Mouse (Mus musculus) liver, embryonic 12.5 days (tissue): Measurements from ENCODE around the gene Ppil2. TPM values are rescaled to one million over a fixed set of nuclear protein-coding genes. Genes with fewer than 3 reads are reported as not detected.

Source experiments
- ATAC-seq: fragments of 200-750 bp; cut with Nextera tagmentation; 2 replicates; pipeline ENCODE4 v1.8.0; 2017; ENCODE audit warnings: moderate number of reproducible peaks, mild to moderate bottlenecking, moderate library complexity
- H3K27ac ChIP-seq: fragments of 300-500 bp; sonication (generic); 2 replicates; pipeline ENCODE4 v1.5.1; 2016; ENCODE audit warnings: mild to moderate bottlenecking
- H3K27me3 ChIP-seq: fragments of 300-500 bp; sonication (generic); replicated peaks from 2 replicates; pipeline ENCODE4 v1.6.1; 2016; ENCODE audit warnings: mild to moderate bottlenecking, moderate library complexity
- H3K36me3 ChIP-seq: fragments of 300-500 bp; sonication (generic); 2 replicates; pipeline ENCODE4 v1.6.1; 2016; ENCODE audit warnings: mild to moderate bottlenecking, moderate library complexity
- H3K4me1 ChIP-seq: fragments of 300-500 bp; sonication (generic); 2 replicates; pipeline ENCODE4 v1.6.1; 2016
- H3K4me2 ChIP-seq: fragments of 300-500 bp; sonication (generic); 2 replicates; pipeline ENCODE4 v1.6.1; 2016; ENCODE audit warnings: mild to moderate bottlenecking, moderate library complexity
- H3K4me3 ChIP-seq: fragments of 300-500 bp; sonication (generic); 2 replicates; pipeline ENCODE4 v1.5.1; 2016; ENCODE audit warnings: mild to moderate bottlenecking, moderate library complexity
- H3K9ac ChIP-seq: fragments of 300-500 bp; sonication (generic); 2 replicates; pipeline ENCODE4 v1.6.1; 2016; ENCODE audit warnings: mild to moderate bottlenecking, moderate library complexity
- H3K9me3 ChIP-seq: fragments of 300-500 bp; sonication (generic); replicated peaks from 2 replicates; pipeline ENCODE4 v1.6.1; 2016; ENCODE audit warnings: mild to moderate bottlenecking, moderate library complexity
- WGBS: fragments of 180-500 bp; shearing (Covaris S2); methylation state at CpG from one replicate; pipeline ENCODE4 v1.1.7; 2016; ENCODE audit not compliant: insufficient replicate concordance; 5-methylcytosine and 5-hydroxymethylcytosine counted together
- polyA plus RNA-seq: library from polyadenylated mRNA; unstranded; fragments of >200 nt; fragmentation: Nextera tagmentation; extraction: Ambion mirVana; gene quantifications from 2 replicates; pipeline ENCODE4 v1.2.1, GENCODE M21; 2016

Ppil2 gene
- polyA plus RNA-seq, 1 experiment from 2014 or later = 77.5 TPM

DNA sequence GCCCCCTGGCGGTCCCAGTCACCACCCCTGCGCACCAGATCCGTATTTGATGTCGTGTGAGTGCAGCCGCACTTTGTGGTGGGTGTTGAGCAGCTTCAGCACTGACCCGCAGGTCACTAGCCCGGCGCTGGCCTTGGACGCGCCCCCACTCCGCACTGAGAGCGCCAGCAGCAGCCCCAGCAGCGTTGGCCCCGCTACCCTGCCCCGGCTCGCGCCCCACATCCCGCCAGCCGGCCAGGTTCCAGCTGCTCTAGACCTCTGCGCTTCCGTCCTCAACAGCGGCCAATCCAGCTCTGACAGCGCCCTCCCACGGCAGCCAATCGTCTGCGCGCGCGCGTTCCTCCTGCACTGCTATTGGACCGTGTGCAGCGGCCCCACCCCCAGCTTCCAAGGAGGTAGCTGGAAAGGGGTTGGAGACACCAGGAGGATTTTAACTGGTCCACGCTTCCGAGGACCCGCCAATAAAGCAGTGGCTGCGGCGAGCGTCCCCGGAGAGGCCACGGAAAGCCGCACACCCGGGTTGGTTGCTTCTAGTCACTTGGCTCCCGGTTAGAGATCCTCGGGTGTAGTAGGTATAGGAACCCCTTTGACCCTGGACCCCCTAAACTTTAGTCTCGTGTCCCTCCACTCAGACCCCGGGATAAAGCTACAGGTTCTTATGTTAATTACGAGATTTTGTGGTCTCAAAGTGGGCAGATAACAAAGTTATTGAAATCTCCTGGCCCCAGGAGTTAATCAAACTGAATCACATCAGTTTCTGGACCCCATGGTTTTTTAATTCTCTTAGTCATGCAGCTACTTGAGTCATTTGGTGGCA is 21.2 kb upstream of the Ppil2 start, which contains the start of gene Sdf2l1:
Gene Sdf2l1 (minus strand): TSS at position 295 of the 817 bp plus-strand sequence.
- Histone ChIP-seq H3K9ac (peak within 1 kb of the TSS; percentile 78), H3K27ac (peak within 1 kb of the TSS; percentile 72), H3K9me3 (no peaks in the 10 kb centered on the region), H3K36me3 (peaks cover 6% of the 10 kb centered on the region; the same call in 1 of the 2 replicates), H3K4me1 (peaks cover 20% of the 10 kb centered on the region), H3K4me2 (peak within 1 kb of the TSS; percentile 99), H3K4me3 (peak within 1 kb of the TSS; percentile 70), H3K27me3 (peaks cover 7% of the 10 kb centered on the region; the same call in 1 of the 2 replicates)
- under 1% methylated on average over 47 of the region's 47 CpGs for WGBS
- ATAC-seq = peak; percentile 97

DNA sequence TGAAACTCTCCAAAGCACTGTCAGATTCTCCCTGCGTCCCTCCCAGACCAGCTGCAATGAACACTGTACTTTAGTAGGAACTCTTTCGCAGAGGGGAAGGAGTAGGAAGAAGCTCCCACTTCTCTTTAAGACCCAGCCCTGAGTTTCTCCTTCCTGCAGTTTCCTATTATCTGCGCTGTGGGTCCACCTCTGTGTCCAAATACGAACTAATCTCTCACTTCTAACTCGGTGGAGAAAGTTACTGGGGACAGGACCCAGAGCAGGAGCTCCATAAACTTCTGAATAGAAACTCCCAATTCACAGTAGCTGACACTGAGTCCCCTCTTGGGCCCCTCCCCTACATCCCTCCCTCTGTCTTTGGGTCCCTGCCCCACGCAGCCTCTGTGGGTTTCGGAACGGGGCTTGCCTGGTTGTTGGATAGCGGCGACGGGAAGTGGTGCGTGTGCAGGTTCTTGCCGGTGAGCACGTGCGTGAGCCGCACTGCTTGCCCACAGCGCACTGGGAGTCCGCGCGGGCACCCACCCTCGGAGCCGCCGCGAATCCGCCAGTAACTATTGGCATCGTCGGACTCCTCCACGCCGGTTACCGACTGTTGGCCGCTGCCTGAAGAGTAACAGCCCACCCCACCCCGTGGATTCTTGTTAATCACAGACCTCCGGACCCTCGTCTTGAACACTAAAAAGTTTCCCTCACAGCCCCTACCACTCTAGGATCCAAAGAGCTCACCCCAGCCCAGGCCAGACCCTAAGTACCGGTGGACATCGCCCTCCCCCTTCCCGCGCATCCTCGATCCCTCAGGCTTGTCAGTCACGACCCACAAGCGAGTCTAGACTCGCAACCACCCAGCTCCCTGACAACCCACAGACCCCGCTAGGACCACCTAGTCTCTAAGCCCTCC is 20.4 kb upstream of the Ppil2 start:
- Histone ChIP-seq H3K27ac (peak overlapping the region; percentile 59), H3K4me2 (peak overlapping the region; percentile 99), H3K27me3 (peaks cover 7% of the 10 kb centered on the region; the same call in 1 of the 2 replicates), H3K4me3 (peak overlapping the region; percentile 70), H3K9ac (peak overlapping the region; percentile 78), H3K36me3 (peaks cover 6% of the 10 kb centered on the region; the same call in 1 of the 2 replicates), H3K4me1 (peaks cover 20% of the 10 kb centered on the region), H3K9me3 (no peaks in the 10 kb centered on the region)
- no peak for ATAC-seq
- 3% methylated on average over 43 of the region's 43 CpGs for WGBS

DNA sequence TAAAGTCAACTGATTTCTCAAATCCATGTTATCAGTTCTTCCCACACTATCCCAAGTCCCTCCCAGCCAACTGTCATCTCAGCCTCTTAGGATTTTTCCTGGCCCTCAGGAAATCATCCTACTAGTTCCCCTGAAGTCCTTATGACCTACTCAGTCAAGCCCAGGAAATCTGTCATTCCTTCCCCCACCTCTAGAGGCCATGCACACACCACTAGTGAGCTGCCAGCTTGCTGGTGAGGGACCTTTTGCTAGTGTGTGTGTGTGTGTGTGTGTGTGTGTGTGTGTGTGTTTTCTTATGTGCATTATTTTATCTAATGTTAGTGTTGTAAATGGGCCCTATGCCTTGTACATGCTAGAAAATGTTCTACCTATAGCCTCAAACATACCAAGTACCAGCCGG is 16.2 kb upstream of the Ppil2 start:
- peaks cover 39% of the 10 kb centered on the region for H3K4me1 ChIP-seq

DNA sequence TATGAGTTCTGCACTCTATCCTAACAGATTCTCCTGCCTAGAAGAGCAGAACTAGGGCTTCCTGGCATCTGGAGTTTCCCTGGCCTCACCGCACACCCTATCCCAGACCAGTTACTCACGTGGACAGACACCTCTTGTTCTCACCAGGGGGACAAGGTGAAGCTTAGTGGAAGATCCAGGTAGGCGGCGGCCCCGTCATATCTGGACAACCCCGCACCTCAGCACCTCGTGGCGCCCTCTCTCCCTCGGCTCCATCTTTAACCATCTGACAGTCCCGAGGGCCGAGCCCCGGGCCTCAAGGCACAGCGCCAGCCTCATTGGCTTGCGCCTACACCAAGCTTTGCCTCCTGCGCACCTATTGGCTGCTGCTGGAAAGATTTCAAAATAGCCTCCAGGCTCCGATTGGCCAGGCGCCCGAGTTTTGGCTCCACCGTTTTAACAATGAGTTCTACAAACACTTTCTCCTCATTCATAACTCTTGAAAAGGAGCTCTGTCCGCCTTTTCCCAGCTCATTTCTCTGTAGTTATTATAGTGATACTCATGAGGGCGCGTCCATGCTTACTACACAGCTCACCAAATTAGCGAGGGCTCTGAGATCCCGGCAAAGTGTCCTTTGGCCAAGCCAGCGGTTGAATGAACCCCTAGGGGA is 13.9 kb upstream of the Ppil2 start, which contains the start of gene 2610318N02Rik:
Gene 2610318N02Rik (minus strand): TSS at position 297 of the 650 bp plus-strand sequence.
- Histone ChIP-seq H3K4me3 (peak within 1 kb of the TSS; percentile 63), H3K9ac (peak within 1 kb of the TSS; percentile 66), H3K4me1 (peaks cover 25% of the 10 kb centered on the region), H3K27me3 (no peaks in the 10 kb centered on the region), H3K36me3 (peaks cover 40% of the 10 kb centered on the region), H3K27ac (peak within 1 kb of the TSS; percentile 78), H3K9me3 (no peaks in the 10 kb centered on the region), H3K4me2 (peak within 1 kb of the TSS; percentile 83)
- peak; percentile 97 for ATAC-seq
- under 1% methylated on average over 25 of the region's 25 CpGs for WGBS

More for the DNA sequence above, 16.2 kb upstream of the Ppil2 start:
- no peak overlapping the region for H3K4me2 ChIP-seq
- no peak overlapping the region for H3K27ac ChIP-seq
- no peaks in the 10 kb centered on the region for H3K9me3 ChIP-seq
- 79% methylated on average over 1 of the region's 1 CpGs for WGBS
- no peak overlapping the region for H3K4me3 ChIP-seq
- H3K27me3 ChIP-seq = no peaks in the 10 kb centered on the region
- ATAC-seq = no peak
- H3K36me3 ChIP-seq = peaks cover 17% of the 10 kb centered on the region
- no peak overlapping the region for H3K9ac ChIP-seq

DNA sequence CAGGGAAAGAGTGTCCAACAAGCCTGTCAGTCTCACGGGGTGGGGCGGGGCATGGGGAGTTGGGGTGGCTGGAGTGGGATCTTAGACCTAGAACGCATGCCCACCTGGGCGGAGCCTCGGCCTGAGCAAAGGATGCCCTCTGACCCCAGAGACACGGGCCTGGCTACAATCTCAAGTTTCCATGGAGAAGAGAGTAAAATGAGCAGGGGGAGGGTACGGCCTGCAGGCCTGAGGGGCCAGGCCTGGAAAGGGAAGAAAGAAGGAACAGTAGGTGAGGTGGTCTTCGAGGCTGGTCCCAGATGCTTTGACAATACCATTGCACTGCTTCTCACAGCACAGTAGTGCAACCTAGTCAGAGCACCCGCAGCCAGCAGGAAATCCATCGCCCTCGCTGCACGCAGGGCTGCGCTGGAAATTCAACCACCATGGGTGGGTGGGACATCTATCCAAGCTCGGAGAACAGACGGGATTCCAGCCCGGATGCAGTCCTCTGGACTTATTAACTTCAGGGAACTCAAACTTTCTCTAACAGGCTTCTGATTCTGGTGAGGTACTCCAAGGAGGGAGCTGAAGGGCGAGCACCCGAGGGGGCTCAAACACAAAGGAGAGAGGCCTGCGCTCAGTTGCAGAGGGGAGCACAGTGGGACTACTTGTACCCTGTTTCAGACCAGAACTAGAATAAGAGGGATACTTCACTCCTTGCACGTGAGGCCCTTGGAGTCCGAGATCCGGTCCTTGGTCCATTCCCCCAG is 13.2 kb upstream of the Ppil2 start:
- Histone ChIP-seq H3K27me3 (no peaks in the 10 kb centered on the region), H3K27ac (peak overlapping the region; percentile 55), H3K4me3 (peak overlapping the region; percentile 63), H3K4me2 (peak overlapping the region; percentile 83), H3K9ac (peak overlapping the region; percentile 66), H3K4me1 (peaks cover 25% of the 10 kb centered on the region), H3K9me3 (no peaks in the 10 kb centered on the region), H3K36me3 (peaks cover 40% of the 10 kb centered on the region)
- 7% methylated on average over 22 of the region's 22 CpGs for WGBS
- peak; percentile 7 for ATAC-seq

DNA sequence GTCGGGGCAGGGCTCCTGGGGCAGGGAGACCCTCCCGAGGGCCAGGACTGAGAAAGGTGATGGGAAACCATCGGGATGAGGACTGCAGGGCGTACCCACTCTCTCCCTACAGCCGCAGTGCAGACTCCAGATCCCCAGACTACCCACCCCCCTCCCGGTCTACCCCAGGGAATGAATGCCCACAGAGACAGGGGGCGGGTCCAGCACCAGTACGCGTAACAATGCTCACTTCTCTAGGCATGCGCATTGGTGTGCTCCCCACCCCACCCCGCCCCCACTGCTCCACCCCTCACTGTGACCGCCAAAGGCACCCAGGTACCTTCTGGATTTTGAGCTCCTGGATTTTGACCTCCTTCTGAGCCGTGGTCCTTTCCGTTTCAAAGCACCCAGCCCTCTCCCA is 10.5 kb upstream of the Ppil2 start:
- Histone ChIP-seq H3K27me3 (no peaks in the 10 kb centered on the region), H3K9me3 (no peaks in the 10 kb centered on the region), H3K4me3 (no peak overlapping the region), H3K4me2 (no peak overlapping the region), H3K9ac (no peak overlapping the region), H3K36me3 (peaks cover 64% of the 10 kb centered on the region), H3K27ac (no peak overlapping the region), H3K4me1 (peaks cover 25% of the 10 kb centered on the region)
- no peak for ATAC-seq
- WGBS = 78% methylated on average over 14 of the region's 14 CpGs

DNA sequence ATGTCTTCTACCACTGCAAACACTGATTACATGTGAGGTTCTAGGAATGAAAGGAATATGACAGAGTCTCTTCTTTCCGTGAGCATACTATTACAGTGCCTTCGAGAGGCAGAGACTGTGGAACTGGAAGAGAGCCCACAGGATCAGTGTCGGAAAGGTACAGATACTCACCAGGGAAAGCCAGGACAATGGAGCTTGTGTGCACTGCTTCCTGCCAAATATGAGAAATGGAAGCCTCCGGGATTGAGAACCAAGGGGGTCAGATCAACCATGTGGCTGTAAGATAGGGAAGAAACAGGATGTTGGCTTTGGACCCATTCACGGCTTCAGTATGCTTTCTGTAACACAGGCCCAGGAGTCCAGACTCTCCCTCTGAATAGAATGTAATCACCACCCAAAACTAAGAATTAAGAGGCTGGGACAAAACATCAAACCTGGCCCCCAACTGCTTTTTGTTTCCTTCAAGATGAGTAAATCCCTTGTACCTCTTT is 6.3 kb upstream of the Ppil2 start:
- H3K4me2 ChIP-seq = no peak overlapping the region
- H3K27me3 ChIP-seq = no peaks in the 10 kb centered on the region
- no peak overlapping the region for H3K27ac ChIP-seq
- H3K4me3 ChIP-seq = no peak overlapping the region
- no peaks in the 10 kb centered on the region for H3K4me1 ChIP-seq
- no peak for ATAC-seq
- WGBS = 80% methylated on average over 5 of the region's 5 CpGs
- no peak overlapping the region for H3K9ac ChIP-seq
- H3K9me3 ChIP-seq = no peaks in the 10 kb centered on the region
- H3K36me3 ChIP-seq = peaks cover 87% of the 10 kb centered on the region

DNA sequence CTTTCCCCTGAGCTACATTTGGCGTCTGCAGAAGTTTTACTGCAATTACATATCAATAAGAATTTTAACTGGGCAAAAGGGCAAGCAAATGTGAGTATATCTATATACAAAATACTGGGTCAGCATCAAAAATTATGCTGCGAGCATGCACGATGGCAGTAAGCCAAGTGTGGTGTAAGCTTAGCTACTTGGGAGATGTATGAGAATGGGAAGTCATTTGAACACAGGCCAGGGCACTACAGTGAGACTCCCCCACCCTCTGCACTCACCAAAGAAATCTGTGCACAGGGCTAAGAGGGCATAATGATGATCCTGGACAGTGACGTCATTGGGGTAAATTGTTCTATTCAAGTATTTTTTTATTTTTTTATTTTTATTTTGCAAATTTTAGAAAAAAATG is 6.5 kb downstream of the Ppil2 start:
- peaks cover 92% of the 10 kb centered on the region for H3K36me3 ChIP-seq
- no peak for ATAC-seq
- no peak overlapping the region for H3K4me3 ChIP-seq
- no peak overlapping the region for H3K4me2 ChIP-seq
- peaks cover 2% of the 10 kb centered on the region for H3K4me1 ChIP-seq
- H3K9me3 ChIP-seq = no peaks in the 10 kb centered on the region
- no peaks in the 10 kb centered on the region for H3K27me3 ChIP-seq
- no peak overlapping the region for H3K27ac ChIP-seq
- WGBS = 84% methylated on average over 4 of the region's 4 CpGs
- no peak overlapping the region for H3K9ac ChIP-seq

DNA sequence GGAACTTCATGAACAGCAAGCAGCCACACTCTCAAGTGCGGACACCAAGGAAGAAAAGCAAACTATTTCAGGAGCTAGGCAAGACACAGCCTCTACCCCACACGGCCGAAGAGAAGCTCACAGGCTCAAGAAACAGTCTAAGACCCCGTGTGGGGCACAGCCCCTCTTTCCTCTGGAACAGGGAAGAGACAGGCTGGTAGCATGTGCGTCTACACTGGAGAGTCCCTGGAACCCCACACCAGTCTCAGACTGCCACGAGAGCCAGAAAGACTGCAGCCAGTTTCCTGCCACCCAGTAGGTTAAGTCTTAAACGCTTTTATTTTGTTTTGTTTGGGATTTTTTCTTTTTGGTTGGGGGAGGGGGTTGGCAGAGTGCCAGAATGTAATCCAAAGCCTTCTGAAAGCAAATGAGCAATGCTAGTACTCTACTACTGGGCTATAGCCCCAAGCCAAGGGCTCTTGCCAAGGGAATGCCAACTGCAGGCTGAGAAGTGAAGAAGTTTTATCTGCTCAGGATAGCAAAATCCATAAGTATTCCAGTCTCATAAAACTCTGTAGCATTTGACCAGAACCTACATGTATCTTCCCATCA is 8.3 kb downstream of the Ppil2 start:
- Histone ChIP-seq H3K4me2 (no peak overlapping the region), H3K36me3 (peaks cover 98% of the 10 kb centered on the region), H3K9me3 (no peaks in the 10 kb centered on the region), H3K9ac (no peak overlapping the region), H3K27ac (no peak overlapping the region), H3K4me1 (no peaks in the 10 kb centered on the region), H3K27me3 (no peaks in the 10 kb centered on the region), H3K4me3 (no peak overlapping the region)
- no peak for ATAC-seq
- 82% methylated on average over 7 of the region's 7 CpGs for WGBS

DNA sequence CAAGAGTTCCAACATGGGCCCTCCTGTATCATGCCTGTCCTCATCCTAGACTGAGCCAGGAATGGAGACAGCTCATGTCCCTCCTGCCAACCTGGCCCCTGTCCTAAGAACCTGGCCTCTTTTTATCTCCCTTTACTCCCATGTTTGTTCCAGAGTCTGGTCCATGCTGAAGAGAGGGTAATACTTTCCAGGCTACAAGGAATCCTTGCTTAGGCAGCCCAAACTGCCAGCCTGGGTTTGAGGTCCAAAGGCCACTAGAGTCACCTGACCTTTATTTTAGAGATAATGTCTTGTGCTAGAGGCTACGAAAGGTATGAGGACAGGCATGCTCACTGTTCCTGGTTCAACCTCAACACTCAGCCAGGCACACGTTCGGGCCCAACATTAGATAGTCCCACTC is 14.1 kb downstream of the Ppil2 start:
- no peaks in the 10 kb centered on the region for H3K9me3 ChIP-seq
- H3K27ac ChIP-seq = no peak overlapping the region
- 84% methylated on average over 3 of the region's 3 CpGs for WGBS
- H3K4me1 ChIP-seq = no peaks in the 10 kb centered on the region
- ATAC-seq = peak; percentile 45; the same call in 1 of the 2 replicates
- H3K36me3 ChIP-seq = peaks cover 100% of the 10 kb centered on the region
- no peak overlapping the region for H3K9ac ChIP-seq
- no peak overlapping the region for H3K4me2 ChIP-seq
- no peaks in the 10 kb centered on the region for H3K27me3 ChIP-seq
- no peak overlapping the region for H3K4me3 ChIP-seq
